Mouse (Mus musculus) small intestine, adult 2 months (tissue): Measurements from ENCODE around the gene Hist1h2bf. TPM values are rescaled to one million over a fixed set of nuclear protein-coding genes. Genes with fewer than 3 reads are reported as not detected.
"Not testable (repeated sequence)": the region's sequence is repeated elsewhere in the genome, so short reads cannot be mapped to it uniquely, and the experiment has no call there.

Source experiments
- H3K27ac ChIP-seq: fragments of 200-500 bp; 2 replicates; pipeline ENCODE4 v1.5.1; 2012; ENCODE audit warnings: low read depth, low read length, control low read depth, inconsistent platforms; ENCODE audit not compliant: insufficient read depth
- H3K27me3 ChIP-seq: fragments of 200-500 bp; 2 replicates; pipeline ENCODE4 v1.6.1; 2012; ENCODE audit warnings: mild to moderate bottlenecking, moderate library complexity, low read length, inconsistent platforms; ENCODE audit not compliant: control insufficient read depth, insufficient read depth
- H3K36me3 ChIP-seq: fragments of 200-500 bp; 2 replicates; pipeline ENCODE4 v1.6.1; 2012; ENCODE audit warnings: mild to moderate bottlenecking, low read length, control low read depth, inconsistent platforms; ENCODE audit not compliant: control insufficient read depth, insufficient read depth
- H3K4me1 ChIP-seq: fragments of 200-500 bp; 2 replicates; pipeline ENCODE4 v1.6.1; 2012; ENCODE audit warnings: low read length, inconsistent platforms, mixed read lengths; ENCODE audit not compliant: control insufficient read depth, insufficient read depth, insufficient read length
- H3K4me3 ChIP-seq: fragments of 200-500 bp; 2 replicates; pipeline ENCODE4 v1.5.1; 2012; ENCODE audit warnings: low read depth, mild to moderate bottlenecking, control low read depth, inconsistent platforms, low read length, moderate library complexity
- CTCF ChIP-seq: fragments of 200-500 bp; IDR thresholded peaks from 2 replicates; pipeline ENCODE4 v1.5.1; 2012; ENCODE audit warnings: low read depth, mild to moderate bottlenecking, control low read depth, inconsistent platforms, low read length, moderate library complexity, mixed read lengths; ENCODE audit not compliant: insufficient replicate concordance, insufficient read length; ENCODE audit errors: extremely low read depth
- POLR2A ChIP-seq: fragments of 200-500 bp; IDR thresholded peaks from 2 replicates; pipeline ENCODE4 v1.6.1; 2012; ENCODE audit warnings: low read depth, mild to moderate bottlenecking, control low read depth, inconsistent platforms, low read length, moderate library complexity
- WGBS: fragments of 180-500 bp; shearing (Covaris S2); methylation state at CpG from one replicate; pipeline ENCODE4 v1.1.7; 2018; 5-methylcytosine and 5-hydroxymethylcytosine counted together
- polyA plus RNA-seq: library from polyadenylated mRNA; depleted of rRNA; stranded (reverse); fragments of >200 nt; gene quantifications from 2 replicates; pipeline ENCODE4 v1.2.3, GENCODE M21; 2012; rRNA removed

The Hist1h2bf gene
- polyA plus RNA-seq, result 9.0 and 24.6 TPM in 2 replicates

DNA sequence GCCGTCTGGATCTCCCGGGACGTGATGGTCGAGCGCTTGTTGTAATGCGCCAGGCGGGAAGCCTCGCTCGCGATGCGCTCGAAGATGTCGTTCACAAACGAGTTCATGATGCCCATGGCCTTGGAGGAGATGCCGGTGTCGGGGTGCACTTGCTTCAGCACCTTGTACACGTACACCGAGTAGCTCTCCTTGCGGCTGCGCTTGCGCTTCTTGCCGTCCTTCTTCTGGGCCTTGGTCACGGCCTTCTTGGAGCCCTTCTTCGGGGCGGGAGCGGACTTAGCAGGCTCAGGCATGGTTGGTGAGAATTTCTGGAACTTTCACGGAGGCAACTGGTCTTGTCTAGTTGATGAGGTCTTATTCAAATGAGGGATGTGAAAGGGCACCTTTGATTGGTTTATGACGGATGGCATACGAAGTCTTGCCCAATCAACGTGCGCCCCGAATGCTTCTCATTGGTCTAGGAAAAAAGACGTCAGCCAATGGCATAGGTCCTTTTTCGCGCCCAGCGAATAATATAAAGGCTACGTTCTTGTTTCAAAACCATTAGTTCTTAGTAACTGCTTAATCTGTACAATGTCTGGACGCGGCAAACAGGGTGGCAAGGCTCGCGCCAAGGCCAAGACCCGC lies at the start of gene Hist1h2bf, which contains the start of gene Hist1h2ad:
TSS of gene Hist1h2bf (minus strand) at position 299 of the 627 bp plus-strand sequence.
TSS of gene Hist1h2ad (plus strand) at position 484 of the 627 bp plus-strand sequence.
- H3K4me1 ChIP-seq, H3K36me3 ChIP-seq, H3K27me3 ChIP-seq: not testable (repeated sequence)
- Histone ChIP-seq H3K4me3 (peak within 1 kb of the TSS; percentile 65), H3K27ac (peak within 1 kb of the TSS; percentile 89)
- under 1% methylated on average over 42 of the region's 42 CpGs for WGBS

DNA sequence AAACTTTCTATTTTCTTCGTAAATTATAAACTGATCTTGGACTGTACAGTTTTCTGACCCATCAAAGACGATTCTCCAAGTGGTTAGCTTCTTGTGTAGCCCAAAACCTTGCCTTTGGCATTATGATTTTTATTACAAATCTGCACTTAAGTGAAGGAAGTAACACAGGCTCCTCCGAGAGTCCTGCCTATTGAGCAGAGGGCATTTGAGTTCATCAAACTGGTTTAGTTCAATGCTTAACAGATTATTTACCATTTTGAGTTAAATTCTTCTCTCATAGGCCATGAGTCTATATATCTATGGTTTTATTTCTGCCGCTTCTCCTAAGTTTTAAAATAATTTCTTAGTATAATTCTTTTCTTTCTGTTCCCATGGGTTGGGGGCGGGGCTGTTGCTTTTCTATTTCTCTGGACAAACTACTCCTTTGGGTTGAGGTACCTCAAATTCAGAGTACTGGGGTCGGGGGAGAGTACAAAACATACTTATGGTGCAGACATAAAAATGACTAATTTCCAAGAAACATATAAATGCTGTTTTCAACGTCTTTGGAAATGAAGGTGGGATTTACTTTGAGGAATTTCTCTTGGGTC lies 49.0 kb upstream of the Hist1h2bf start:
- WGBS, result 20% methylated on average over 7 of the region's 7 CpGs
- Histone ChIP-seq H3K36me3 (no peaks in the 10 kb centered on the region), H3K4me3 (no peak overlapping the region), H3K27me3 (no peaks in the 10 kb centered on the region), H3K4me1 (no peaks in the 10 kb centered on the region; the same call in 1 of the 2 replicates), H3K27ac (peak overlapping the region; percentile 51)
- no peak for TF ChIP-seq POLR2A
- no peak for TF ChIP-seq CTCF

- Histone ChIP-seq H3K4me3 (peak within 1 kb of the TSS; percentile 79), H3K27ac (peak within 1 kb of the TSS; percentile 98)
- H3K36me3 ChIP-seq, H3K4me1 ChIP-seq, H3K27me3 ChIP-seq: not testable (repeated sequence)
- under 1% methylated on average over 53 of the region's 53 CpGs for WGBS
- TF ChIP-seq POLR2A, result peak; percentile 95
These were observed 48.2 kb upstream of the Hist1h2bf start, which contains the start of gene Hist1h1e for GRCm38 (mm10) chr13:23622175-23622671. Hist1h1e (minus strand) TSS chr13:23622558.

DNA sequence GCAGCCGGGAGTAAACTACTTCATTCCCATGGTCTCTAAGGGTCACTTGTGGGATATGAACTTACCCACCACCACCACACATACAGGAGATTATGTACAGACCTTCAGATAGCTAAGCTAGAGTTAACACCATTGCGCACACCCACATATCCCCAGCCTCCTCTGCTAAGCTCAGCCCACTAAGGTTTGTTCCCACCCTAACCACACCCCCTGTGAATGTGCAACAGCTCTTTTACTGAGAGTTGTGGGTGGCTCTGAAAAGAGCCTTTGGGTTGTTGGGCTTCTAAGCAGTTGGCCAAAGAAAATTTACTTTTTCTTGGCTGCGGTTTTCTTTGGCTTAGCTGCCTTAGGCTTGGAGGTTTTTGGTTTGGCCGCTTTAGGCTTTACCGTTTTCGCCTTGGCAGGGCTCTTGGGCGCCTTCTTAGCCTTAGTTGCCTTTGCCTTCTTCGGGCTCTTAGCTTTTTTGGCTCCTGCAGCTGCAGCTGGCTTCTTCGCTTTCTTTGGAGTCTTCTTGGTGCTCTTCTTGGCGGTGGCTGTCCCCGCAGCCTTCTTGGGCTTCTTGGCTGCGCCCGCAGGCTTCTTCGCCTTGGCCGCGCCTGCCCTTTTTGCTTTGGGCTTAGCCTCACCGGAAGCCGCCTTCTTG lies 47.7 kb upstream of the Hist1h2bf start:
- under 1% methylated on average over 18 of the region's 18 CpGs for WGBS

GRCm38 (mm10) chr13:23620733-23621531 lies 46.9 kb upstream of the Hist1h2bf start, which contains the start of gene Hist1h2be:
Hist1h2be (minus strand) TSS chr13:23621124.
- TF ChIP-seq POLR2A, result no peak
- no peaks in the 10 kb centered on the region; the same call in 1 of the 2 replicates for H3K4me1 ChIP-seq
- H3K27ac ChIP-seq, result peak within 1 kb of the TSS; percentile 98
- H3K4me3 ChIP-seq, result peak within 1 kb of the TSS; percentile 79
- WGBS, result under 1% methylated on average over 27 of the region's 27 CpGs
- no peaks in the 10 kb centered on the region for H3K27me3 ChIP-seq
- H3K36me3 ChIP-seq, result no peaks in the 10 kb centered on the region

More for the DNA sequence above, 47.7 kb upstream of the Hist1h2bf start:
- H3K4me1 ChIP-seq, result no peaks in the 10 kb centered on the region; the same call in 1 of the 2 replicates
- H3K27ac ChIP-seq, result peak overlapping the region; percentile 98
- TF ChIP-seq POLR2A (peak; percentile 35), CTCF (no peak)
- peak overlapping the region; percentile 79 for H3K4me3 ChIP-seq
- no peaks in the 10 kb centered on the region for H3K27me3 ChIP-seq
- H3K36me3 ChIP-seq, result no peaks in the 10 kb centered on the region

DNA sequence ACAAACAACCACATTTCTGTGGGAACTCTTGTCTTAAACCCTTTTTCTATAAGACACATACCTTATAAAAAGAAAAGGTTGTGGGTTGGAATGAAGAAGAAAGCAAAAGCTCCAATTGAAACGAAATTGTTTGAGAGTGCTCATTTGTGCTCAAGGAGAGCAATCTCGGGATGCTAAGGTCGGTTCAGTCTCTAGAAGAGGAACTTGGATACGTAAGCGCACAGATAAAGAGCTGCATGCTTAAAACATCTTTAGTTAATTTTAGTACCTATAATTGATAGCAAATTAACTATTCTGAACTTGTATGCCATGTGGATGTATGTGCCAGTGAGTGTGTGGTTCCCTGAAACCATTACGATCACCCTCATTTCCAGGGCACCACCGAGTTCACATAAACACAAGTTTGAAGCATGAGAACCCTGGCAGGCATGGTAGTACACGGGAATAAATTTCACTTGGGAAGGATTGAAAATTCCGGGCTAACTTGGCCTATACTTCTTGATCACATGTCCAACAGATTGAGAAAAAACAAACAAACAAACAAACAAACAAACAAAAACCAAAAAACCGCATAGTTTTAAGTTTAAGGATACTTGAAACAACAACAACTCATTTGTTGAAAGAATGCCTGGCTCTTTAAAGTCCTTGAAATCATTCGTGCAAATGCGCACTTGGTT lies 46.2 kb upstream of the Hist1h2bf start:
- H3K4me1 ChIP-seq, result no peaks in the 10 kb centered on the region; the same call in 1 of the 2 replicates
- WGBS, result 29% methylated on average over 12 of the region's 12 CpGs
- H3K27me3 ChIP-seq, result no peaks in the 10 kb centered on the region
- no peaks in the 10 kb centered on the region for H3K36me3 ChIP-seq
- peak overlapping the region; percentile 66 for H3K4me3 ChIP-seq
- H3K27ac ChIP-seq, result peak overlapping the region; percentile 98
- TF ChIP-seq CTCF (no peak), POLR2A (no peak)
